Mouse (Mus musculus) adrenal gland, postnatal 25 days (tissue): ENCODE results near the gene Epha2. TPM values are rescaled to one million over a fixed set of nuclear protein-coding genes. Genes with fewer than 3 reads are reported as not detected.
A peak's percentile ranks its signal among the peaks of the same experiment; 100 is the strongest.

Source experiments
- DNase-seq: peaks from one replicate; pipeline ENCODE4 v3.0.0; 2021; ENCODE audit warnings: mixed read lengths
- total RNA-seq: library from RNA; stranded (reverse); gene quantifications from 2 replicates; pipeline ENCODE4 v1.2.3, GENCODE M21; 2021

Gene Epha2
- total RNA-seq, 1 experiment from 2014 or later, result 19.3 TPM

DNA sequence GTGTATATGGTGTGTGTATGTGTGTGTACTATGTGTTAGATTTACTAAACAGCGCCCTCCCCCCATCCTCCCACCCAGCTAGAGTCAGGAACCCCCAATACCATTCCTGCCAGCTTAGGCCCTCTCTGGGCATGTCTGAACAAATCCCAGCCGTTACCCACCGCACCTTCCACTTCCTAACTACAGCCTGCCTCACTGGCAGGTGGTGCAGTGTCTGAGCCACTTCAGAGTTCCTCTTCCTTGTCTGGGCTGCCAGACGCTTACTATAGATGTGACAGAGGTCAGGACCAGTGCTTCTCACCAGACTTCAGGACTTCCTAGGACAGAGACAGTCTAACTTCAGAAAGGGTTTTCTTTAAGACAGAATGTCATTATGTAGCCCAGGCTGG lies 3.2 kb downstream of the Epha2 start:
- DNase-seq, result no peak

DNA sequence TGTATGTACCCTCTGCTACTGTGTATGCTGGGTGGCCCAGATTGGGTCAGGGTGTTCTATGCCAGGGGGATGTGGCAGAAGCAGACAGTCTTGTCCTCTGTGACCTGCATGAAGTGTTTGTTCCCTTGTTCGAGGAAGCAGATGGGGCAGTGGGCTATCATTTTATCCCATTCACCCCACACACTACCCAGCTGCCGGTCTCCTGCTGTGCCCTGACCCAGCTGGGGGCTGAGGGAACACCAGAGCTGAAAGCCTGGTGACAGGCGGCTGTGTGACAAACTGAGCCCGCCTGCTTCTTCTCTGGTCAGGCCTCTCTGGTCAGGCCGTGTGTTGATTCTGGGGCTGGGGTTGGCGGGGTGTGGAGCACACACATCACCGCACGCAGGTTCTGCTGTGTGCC lies 5.0 kb downstream of the Epha2 start:
- no peak for DNase-seq

DNA sequence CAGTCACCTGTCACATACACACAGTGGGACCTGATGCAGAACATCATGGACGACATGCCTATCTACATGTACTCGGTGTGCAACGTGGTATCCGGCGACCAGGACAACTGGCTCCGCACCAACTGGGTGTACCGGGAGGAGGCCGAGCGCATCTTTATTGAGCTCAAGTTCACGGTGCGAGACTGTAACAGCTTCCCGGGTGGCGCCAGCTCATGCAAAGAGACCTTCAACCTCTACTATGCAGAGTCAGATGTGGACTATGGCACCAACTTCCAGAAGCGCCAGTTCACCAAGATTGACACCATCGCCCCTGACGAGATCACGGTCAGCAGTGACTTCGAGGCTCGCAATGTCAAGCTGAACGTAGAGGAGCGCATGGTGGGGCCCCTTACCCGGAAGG lies 7.3 kb downstream of the Epha2 start:
- DNase-seq, result no peak

DNA sequence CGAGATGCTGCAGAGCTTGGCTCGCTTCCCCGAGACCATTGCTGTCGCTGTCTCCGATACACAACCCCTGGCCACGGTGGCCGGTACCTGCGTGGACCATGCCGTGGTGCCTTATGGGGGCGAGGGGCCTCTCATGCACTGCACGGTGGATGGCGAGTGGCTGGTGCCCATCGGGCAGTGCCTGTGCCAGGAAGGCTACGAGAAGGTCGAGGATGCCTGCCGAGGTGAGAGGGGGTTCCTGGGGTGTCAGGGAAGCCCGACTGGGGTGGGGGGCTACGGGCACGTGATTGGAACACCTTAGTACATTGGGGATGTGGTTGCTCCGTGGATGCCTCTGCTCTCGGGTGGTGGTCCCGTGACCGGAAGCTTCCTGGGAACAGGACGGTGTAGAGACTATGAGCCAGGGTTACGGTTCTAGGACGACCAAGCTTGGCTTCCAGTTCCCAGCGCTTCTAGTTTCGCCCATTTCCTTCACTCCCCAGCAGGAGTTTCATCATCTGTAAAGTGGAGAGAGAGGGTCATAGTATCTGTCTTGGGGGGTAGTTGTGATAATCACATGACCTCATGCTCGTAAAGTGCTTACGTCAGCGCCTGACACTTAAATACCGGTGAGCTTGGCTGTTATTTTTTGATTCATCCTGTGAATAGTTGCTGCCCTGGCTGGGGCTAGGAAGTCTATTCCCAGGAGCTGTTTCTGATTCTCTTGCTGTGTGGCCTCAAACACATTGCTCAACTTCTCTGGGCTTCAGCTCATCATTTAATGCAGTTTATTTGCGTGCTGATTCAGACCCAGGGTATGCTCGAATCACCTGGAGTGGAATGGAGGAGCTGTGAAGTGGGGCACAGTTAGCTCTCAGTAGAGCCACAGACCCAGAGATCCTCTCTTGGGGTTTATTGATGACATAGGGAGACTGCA lies 8.1 kb downstream of the Epha2 start:
- no peak for DNase-seq

DNA sequence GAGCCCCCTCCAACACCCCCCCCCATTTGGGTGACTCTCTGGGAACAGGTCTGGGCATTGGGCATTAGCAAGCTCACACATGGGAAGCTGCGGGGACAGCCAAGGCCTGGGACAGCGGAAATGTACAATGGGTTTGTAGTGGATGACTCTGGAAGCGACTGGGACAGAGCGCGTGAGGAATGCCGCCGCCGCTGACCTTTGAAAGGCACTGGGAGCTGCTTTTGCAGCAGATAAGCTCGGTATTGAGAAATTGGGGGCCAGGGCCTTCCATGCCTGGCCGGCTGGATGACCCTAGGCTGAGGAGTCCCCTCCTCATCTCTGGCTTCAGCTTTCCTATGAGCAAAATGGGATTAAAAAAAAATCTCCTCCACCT lies 8.7 kb downstream of the Epha2 start:
- DNase-seq, result peak; percentile 62

DNA sequence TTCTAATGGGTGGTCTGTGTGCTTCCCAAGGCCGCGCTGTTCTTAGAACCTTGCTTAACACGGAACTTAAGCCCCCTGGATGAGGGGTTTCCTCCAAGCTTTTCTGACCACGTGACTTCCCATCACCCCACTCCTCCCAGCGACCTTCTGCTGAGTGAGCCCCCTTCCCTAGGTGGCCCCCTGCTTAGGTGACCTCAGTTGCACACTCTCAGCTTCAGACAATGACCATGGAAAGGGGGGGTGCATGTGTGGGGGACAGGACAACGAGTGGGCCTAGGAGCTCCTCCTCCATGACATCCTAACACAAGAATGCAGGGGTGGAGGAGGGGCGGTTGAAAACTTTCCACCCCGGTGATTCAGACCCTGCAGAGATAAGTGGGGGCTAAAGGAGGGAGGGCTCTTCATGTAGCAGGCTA lies 9.2 kb downstream of the Epha2 start:
- peak; percentile 86 for DNase-seq

DNA sequence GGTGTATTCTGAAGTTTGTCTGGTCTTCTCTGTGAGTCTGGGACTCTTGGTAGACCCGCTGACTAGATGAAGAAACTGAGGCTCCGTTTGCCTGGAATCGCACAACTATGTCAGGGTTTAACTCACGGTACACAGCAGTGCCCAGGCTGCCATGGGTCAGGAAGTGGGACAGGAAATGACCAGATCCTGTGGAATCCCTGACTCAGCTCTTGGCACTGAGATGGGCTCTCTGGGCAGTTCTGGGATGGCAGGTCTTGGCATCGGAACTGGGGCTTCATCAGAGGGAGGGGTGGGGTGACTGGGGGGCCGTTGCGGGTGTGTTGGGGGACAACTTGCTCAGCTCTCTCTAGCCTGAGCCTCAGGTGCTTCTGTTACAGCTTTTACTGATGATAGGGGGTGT lies 10.0 kb downstream of the Epha2 start:
- peak; percentile 74 for DNase-seq

DNA sequence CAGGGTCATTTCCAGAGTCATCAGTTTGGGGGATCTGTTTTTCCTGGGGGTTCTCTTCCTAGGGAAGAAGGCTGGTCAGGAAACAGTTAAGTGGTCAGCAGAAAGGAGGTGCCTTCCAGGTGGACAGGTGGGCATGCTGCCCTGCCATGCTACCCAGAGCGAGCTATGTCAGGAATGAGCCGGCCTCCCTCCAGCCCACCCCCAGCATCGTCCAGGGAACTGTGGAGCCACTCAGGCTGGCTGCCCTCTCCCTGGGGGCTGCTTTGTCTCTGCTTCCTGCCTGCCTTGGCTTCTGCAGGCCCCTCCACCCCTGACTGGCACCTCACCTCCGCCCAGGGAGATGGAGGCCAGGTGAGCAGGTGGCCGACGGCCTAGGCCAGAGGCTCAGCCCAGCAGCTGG lies 10.5 kb downstream of the Epha2 start:
- DNase-seq, result no peak

DNA sequence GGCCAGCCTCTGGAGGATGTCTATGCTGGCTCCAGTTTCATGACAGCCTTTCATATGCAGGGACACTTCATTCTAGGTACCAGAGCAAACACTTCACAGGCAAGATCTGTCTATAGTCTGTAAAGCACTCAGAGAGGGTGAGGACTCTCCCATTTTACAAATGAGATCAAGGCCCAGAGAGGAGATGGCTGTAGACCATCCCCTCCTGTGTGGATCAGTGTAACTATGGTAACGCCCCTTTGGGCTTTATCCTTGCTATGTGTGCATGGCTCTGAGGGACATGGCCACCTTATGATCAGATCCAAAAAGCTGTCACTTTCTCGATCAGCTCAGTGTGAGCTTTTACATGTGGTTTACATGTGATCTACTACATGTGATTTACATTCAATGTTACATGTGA lies 10.9 kb downstream of the Epha2 start:
- DNase-seq, result no peak

DNA sequence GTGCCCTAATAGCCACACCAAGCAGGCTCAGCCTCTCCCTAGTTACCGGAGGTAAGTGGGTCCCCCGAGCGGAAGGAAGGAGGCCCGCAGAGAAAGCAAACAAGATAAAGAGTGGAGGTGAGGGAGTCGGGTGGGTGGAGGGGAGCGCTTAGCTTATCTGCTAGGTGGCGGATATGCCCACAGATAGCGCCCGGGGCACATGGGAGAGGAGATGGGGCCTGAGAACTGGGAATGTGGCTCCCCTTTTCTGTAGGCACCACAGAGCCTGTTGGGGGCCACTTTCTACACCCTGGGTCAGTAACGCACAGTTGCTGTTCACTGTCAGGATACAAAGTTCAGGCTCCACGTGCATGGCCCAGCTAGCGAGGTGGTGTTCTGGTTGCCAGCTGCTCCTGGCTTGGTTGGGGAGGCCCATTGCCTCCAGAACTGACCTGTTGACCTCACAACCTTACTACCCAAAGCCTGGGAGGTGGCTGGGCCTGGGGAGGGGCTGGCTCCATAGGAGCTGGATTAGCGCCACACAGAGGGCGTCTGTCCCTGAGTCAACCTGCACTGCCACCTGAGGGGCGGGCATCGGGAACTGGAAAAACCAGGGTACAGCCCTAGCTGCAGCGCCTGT lies 11.6 kb downstream of the Epha2 start:
- no peak for DNase-seq

DNA sequence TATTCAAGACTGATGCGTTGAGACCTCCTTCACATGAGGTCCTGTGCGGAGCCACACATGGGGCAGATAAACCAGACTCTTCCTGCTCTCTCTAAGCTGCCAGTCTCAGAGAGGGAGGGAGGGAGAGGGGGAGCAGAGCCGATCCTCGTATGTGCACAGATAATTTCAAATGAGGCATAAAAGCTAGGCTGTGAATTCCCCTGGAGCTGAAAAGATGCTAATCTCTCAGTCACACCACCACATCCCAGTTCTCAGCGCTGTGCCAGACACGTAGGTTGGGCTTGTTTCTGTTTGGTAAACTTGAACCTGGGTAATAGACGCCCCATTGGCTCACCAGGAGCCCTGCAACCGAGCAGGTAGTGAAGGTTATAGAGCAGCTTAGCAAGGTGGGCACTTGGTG lies 12.4 kb downstream of the Epha2 start:
- no peak for DNase-seq

DNA sequence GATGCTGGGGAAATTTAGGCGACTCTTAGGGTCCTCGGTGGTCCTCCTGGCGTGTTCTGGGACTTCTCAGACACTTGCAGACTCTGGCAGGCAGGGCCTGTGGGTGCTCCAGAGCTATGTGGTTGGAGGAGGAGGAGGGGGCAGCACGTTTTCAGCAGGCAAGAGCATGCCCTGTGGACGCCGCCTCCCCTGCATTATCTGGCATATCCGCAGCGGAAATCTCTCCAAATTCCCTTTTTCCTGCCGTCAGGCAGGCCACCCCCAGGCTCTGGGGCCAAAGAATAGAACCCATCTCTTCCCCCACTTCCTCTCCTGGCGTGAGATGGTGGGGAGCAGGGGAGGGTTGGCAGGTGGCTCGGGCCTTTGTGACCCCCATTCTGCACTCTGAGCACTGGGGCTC lies 12.9 kb downstream of the Epha2 start:
- DNase-seq, result no peak

DNA sequence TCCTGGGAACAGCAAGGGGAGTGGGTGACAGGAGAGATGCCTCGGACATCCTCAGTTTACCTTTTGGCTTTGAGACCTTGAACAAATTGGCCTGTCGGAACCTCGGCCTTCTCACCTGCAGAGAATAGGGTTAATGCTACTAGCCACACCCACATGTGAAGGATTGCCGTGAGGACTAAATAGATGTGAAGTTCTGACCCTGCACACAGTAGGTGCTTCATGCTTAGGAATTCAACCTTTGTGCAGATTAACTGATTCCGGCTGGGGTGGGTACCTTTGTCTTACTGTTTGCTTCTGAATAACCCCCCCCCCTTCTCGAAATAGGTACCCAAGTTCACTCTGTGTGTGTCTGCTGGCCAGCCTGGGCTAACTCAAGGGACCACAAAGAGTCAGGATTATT lies 13.7 kb downstream of the Epha2 start:
- no peak for DNase-seq

DNA sequence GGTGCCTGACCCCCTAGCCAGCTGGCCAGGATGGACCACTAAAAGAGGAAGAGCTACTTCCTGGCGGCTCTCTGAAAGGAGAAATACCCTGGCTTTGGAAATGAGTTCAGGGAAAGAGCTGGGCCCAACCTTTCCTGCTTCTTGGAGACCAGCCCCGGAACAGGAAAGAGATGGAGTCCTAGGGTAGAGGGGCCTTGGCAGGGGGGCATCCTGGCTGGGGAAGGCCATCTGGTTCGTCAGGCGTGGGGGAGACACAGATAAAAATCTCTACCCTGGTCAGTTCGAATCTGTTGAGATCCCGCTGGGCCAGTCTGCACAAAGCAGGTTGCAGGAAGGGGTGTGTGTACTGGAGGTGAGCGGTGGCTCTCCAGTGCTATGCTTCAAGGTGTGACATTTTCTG lies 15.0 kb downstream of the Epha2 start:
- DNase-seq, result no peak

DNA sequence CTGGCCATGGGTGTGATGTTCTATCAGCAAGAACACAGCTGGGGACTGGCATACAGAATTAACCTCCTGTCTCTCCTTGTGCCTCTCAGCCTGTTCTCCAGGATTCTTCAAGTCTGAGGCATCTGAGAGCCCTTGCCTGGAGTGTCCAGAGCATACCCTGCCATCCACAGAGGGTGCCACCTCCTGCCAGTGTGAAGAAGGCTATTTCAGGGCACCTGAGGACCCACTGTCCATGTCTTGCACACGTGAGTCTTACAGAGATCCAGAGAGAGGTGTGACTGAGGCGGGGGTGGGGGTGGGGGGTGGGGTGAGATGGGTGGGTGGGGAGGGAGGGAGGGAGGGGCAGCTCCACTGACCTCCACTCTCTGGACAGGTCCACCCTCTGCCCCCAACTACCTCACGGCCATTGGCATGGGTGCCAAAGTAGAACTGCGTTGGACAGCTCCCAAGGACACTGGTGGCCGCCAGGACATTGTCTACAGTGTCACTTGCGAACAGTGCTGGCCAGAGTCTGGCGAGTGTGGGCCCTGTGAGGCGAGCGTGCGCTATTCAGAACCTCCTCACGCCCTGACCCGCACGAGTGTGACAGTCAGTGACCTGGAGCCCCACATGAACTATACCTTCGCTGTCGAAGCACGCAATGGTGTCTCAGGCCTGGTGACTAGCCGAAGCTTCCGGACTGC lies 15.6 kb downstream of the Epha2 start:
- peak; percentile 51 for DNase-seq

DNA sequence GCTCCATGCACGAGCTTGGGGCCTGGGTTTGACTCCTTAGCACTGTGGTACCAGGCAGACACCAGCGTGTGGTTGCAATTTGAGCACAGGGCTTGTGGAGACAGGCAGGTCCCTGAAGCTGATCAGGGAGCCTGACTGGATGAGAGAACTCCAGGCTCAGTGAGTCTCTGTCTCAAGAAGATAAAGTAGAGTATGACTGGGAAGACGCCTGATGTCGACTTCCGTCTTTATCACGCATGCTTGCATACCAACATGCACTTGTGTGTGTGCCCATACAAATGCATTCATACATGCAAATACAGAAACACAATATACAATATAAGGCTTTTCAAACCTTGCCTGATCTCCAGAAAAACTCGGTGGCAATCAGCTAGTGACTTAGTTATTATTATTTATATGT lies 16.9 kb downstream of the Epha2 start:
- DNase-seq, result no peak

DNA sequence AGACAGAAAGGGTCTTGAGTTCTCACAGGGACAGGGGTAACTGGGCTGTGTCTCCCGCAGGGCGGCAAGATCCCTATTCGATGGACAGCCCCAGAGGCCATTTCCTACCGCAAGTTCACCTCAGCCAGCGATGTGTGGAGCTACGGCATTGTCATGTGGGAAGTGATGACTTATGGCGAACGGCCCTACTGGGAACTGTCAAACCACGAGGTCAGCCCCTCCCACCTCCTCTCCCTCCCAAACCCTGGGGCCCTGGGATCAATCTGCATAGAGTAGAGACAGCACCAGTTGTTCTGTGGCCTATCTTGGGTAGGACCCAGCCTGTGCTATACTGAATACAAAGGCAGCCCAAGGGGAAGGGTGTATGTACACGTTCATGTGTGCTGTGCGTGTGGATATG lies 21.5 kb downstream of the Epha2 start:
- no peak for DNase-seq

DNA sequence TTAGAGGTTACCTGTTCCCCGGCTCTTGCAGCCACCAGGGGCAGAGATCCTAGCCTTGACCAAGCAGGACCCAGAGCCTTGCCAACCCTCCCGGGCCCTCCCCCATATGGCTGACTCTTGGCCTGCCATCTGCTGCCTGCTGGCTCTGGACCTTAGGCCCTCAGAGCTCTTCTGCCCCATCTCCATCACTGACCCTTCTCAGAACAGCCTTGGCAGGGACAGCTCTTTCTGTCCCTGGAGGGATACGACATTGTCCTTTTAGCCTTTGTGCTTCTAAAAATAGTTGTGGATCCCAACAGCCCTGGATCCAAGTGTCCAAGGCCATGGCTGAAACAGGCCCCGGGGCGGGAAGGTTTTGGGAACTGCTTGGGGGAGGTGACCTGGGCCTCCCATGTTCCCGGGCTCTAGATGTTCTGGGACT lies 23.7 kb downstream of the Epha2 start:
- DNase-seq, result no peak

DNA sequence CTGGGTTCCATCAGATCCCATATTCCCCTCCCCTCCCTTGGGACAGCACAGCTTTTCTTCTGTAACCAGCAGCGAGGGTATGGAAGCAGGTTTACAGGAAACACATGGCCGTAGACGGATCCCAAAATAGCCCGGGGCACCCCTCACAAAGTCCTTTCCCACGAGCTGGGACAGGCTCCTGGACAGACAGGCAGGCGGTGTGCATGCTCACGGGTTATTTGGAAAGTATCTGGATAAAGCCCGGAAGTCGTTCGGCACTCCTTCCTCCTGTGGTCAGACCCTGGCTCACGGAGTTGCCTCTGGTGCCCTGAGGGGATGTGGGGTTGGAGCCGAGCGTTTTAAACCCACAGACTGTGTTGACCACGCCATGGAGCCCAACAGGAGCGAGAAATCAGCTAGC lies 24.6 kb downstream of the Epha2 start:
- DNase-seq, result no peak

DNA sequence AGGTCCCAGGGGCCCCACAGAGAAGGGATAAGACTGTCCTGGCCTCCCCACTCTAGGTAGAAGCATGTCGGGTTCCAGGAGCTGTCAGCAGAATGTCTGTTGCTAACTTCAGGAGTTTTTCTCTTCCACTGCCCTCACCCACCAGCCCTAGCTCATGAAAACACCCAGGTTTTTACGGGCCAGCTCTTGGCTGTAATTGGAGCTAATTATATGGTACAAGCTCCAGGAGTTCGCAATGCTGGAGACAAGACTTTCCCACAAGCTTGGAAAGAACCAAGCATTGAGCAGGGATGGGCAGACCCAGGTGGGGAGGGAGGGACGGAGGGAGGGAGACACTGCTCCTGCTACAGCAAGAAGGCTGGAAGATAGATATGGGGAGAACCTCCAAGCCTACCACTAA lies 26.0 kb downstream of the Epha2 start:
- no peak for DNase-seq

DNA sequence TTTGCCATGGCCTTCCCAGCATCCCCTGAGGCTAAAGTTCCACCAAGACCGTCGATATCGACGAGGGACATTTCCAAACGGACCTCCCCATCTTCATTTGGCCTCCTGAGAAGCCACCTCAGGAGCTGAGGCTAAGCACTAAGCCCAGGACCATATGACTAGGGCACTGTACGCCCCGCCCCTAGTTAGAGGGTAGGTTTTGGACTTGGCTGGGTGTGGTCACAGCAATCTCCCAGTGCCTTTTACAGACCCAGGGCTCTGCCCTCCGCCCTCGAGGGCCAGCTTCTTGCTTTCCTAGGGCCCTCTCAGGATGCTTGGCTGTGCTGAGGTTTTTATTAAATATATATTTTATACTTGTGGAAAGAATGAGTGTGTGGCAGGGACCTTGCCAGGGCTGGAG lies 27.7 kb downstream of the Epha2 start:
- no peak for DNase-seq

DNA sequence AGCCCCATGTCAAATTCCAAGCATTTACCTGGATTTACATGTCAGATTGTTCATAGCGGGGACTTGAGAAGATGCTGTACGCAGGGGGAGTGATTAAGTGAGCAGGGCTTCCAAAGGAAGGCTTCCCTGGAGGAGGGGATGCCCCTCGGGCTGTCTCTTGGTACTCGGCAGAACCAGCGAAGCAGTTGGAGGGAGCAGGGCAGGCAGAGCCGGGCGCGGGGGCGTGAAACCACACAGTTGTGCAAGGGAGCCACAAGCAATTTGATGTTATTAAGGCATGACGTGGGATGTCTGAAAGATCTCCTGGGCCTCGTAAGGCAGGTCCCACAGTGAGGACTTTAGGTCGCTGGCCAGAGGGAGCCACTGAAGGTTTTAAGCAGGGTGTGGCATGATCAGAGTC lies 28.9 kb downstream of the Epha2 start:
- no peak for DNase-seq

DNA sequence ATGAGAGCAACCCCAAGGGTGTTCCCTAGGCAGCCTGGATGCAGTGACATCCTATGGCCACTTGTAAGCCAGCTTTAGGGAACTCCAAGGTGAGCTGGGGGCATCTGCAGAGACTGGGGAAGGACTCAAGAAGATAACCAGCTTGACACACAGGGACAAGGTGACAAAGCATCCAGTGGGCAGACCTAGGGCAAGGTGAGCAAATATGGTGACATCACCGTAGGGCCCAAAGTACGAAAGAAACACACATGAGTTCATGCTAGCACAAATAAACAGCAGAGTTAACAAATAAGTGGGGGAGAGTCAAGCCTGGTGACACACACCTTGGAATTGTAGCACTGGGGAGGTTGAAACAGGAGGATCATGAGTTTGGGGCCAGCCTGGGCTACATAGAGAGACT lies 30.4 kb downstream of the Epha2 start:
- no peak for DNase-seq

DNA sequence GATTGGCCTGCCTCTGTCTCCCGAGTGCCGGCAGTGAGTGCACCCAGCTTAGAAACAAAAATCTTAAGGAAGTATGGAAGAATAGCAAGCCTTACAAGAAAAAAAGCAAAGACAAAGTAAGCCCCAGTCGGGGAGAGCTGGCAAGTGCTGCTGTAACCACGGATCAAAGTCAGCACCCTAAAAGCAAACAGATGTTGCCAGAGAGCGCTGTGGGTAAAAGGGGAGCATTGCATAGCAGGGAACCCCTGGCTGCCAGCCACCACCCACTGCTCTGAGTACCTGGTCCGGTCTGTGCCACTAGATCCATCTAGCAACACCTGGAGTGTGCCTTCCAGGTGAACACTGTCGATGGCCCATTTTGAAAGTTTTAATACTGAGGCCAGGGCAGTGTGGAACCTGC lies 31.2 kb downstream of the Epha2 start:
- DNase-seq, result no peak
